Mouse (Mus musculus): Measurements from ENCODE around the gene Cct7.
"Not testable (repeated sequence)": the region's sequence is repeated elsewhere in the genome, so short reads cannot be mapped to it uniquely, and the experiment has no call there.

The Cct7 gene

DNA sequence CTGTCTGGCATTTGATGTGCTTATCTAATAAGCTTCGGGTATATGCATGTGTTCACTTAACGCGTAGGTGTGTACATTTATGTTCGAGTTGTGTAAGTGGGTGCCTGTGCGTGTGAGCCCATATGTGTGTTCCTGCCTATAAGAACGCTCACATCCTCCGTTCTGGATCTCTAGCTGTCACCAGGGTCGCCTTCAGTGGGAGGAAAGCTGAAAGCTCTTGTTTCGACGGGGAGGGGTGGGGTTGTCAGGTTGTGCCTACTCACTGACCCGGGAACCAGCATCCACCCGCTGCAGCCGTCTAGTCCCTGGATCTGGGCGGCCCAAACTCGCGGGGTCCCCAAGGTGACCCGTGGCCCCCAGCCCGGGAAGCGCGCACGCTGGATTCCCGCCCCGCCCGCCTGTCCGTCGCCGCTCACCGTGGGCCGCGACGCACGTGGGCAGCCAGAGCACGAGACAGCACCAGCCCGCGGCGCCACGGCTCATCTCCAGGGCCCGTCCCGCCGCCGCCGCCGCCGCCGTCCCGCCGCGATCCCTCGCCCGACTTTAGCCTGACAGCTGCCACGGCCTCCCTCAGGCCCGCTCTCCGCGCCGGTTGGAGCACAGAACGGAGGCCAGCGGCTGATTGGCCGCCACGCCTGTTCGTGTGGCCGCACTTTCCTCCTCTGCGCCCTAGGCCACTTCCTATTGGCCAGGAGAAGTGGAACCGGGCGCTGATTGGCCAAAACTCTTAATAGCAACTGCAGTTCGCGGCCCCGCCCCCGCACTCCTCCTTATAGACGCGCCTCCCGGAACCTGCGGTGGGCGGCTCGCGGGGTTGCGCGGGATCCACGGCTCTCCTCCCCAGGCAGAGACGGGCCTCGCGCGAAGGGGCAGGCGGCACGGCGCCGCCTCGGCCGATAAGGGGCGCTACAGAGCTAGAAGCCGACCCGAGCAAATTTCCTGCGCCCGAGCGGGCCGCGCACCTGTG is at the start of gene Cct7:
Gene Cct7 (plus strand): TSS at position 818 of the 967 bp plus-strand sequence.
- DNase-seq = peak; percentile 97

GRCm38 (mm10) chr6:85402613-85403012 is 48.7 kb upstream of the Cct7 start:
- DNase-seq = no peak

DNA sequence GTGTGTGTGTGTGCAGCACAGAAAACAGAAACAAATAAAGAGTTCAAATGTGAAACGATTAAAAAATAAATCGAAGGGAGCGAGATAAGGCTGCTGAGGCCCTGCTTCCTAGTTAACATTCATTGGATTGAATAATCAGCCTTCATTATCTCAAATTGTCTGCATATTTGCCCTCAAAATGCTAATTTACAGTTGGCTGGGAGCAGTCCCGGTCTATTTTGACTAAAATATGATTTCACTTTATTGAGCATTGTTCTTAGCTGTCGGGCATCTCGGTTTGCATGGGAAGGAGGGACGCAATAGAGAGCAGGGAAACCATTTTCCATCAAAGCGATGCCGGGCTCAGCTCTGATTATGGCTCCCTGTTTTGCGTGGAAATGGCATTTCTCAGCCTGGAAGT is 48.3 kb upstream of the Cct7 start:
- no peak for DNase-seq

DNA sequence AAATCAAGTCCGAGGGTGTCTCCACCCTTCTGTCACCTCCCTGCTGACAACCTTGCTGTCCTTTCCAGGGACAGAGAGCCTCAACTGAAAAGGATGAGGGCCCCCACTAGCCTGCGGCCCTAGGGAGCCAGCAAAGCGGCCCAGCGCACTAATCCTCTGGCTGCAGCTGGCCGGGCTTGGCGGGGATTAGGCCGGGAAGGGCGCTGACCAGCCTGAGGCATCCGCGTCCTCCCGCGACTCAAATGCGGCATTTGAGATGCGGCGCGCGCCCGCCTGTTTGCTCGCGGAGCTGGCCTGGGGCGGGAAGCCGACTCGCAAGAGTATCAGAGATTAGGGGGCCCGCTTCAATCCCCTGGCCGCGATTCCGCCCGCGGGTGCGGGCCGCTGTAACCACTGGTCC is 42.3 kb upstream of the Cct7 start:
- no peak for DNase-seq

DNA sequence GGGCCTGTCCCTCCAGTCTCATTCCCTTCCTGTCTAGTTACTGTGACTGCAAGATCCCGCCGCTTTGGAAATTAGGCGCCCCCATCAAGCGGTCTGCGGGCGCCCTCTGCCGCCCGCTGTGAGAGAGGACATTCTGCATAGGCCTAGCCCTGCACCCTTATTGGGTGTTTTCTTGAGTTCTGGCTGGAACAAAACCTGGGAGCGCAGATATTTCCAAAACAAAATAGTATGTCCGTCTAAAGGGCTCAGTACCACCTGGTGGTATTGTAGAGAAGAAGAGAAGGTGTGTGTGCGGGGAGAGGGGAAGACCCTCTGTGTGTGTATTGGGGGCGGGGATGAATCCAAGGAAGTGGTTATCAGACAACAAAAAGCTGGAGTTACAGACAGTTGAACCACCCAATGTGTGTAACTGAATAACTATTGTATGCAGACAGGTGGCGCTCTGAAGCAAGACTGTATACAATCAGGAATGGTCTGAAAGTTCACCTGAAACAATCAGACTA is 40.5 kb upstream of the Cct7 start:
- DNase-seq = no peak

DNA sequence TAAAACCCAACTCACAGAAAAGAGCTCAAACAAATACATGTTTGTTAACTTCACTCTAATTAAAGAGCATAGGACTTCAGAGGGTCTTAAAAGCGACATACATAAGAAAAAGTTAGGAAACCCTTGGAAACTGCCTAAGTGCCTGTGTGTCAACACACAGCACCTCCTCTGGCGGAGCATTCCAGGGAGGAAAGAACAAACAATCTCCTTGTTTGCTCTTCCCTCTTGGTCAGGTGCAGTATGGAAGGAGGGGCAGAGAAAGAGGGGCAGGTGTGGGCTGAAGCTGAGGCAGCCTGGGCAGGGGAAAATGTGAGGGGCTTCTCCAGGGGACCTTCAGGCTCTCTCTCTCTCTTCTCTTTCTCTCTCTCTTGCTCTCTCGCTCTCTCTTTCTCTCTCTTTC is 35.5 kb upstream of the Cct7 start:
- no peak for DNase-seq

- no peak for DNase-seq
Measured at GRCm38 (mm10) chr6:85419150-85419549, 32.2 kb upstream of the Cct7 start.

DNA sequence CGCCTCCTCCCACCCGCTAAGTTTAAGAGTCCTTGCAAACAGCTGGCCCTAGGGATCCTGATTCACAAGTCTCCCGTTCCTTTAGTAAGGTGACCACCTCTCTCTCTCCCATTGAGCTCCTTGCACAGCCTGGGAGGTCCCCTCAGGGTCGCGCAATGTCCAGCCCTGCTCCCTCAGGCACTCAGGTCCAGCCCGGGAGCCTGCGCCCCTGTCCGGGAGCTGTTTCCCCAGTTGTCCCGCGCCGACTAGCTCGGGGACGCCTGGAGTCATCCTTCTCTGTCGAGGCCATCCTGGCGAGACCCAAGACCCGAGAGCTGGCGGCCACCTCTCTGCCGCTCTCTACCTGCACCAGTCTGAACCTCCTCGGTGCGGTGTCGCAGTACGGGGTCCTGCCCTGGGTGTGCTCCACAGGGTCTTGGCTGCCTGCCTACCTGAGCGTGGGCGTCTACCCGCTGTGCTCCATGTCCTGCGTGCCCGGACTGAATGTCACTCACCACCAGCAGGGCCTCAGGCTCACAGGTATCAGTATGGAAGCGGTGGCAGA is 27.4 kb upstream of the Cct7 start, which contains the start of gene Noto:
Gene Noto (plus strand): TSS at position 51 of the 544 bp plus-strand sequence.
- no peak for DNase-seq

GRCm38 (mm10) chr6:85431274-85431841 is 20.0 kb upstream of the Cct7 start:
- DNase-seq = no peak

GRCm38 (mm10) chr6:85431842-85432431 is 19.4 kb upstream of the Cct7 start, which contains the start of gene Smyd5:
Gene Smyd5, plus strand, starts transcription at chr6:85431989.
- DNase-seq = peak; percentile 78

DNA sequence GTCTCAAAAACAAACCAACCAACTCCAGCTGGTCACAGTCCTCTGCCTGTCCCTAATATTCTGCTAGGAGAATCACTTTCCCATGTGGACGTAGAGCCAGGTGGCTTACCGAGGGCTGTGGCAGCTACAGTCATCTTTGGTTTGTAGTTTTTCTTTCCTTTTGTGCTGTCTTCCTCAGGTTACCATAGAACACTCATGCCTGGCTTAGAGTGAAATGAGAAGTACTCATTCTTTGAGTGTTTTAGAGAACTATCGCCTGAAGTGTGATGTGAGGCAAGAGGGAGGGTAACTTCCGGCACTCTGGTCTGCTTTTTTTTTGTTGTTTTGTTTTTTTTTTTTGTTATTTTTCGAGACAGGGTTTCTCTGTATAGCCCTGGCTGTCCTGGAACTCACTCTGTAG is 17.4 kb upstream of the Cct7 start:
- no peak for DNase-seq

DNA sequence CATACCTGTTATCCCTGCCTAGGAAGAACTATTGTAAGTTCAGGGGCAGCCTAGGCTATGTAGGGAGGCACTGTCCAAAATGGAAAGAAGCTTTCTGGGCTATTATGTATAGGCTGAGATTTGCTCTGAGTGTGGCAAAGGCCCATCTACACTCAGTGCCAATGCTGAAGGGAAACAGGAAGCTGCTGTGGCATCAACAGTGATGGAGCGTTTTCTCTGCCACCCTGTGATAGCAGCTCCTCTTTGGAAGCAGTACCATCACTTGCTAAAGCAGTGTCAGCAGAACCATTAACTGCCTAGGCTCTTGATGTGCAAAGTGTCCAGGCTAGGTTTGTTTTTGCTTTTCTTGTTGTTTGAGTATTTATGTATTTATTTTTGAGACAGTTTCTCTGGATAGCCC is 15.1 kb upstream of the Cct7 start:
- DNase-seq = no peak

DNA sequence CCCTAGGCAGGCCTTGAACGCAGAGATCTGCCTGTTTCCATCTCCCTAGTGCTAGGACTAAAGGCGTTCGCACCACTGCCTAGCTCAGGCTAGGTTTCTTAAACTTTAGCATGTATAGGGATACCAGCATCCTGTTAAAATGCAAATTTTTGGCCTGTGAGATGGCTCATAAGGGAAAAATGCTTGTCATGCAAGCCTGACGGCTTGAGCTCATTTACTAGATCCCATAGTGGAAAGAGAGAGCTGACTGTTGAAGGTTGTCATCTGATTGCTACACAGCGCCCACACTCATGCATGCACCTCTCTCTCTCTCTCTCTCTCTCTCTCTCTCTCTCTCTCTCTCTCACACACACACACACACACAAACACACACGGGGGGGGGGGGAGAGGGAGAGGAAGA is 14.7 kb upstream of the Cct7 start:
- DNase-seq = no peak

- DNase-seq = no peak
Measured at GRCm38 (mm10) chr6:85441142-85441541, 10.2 kb upstream of the Cct7 start.

DNA sequence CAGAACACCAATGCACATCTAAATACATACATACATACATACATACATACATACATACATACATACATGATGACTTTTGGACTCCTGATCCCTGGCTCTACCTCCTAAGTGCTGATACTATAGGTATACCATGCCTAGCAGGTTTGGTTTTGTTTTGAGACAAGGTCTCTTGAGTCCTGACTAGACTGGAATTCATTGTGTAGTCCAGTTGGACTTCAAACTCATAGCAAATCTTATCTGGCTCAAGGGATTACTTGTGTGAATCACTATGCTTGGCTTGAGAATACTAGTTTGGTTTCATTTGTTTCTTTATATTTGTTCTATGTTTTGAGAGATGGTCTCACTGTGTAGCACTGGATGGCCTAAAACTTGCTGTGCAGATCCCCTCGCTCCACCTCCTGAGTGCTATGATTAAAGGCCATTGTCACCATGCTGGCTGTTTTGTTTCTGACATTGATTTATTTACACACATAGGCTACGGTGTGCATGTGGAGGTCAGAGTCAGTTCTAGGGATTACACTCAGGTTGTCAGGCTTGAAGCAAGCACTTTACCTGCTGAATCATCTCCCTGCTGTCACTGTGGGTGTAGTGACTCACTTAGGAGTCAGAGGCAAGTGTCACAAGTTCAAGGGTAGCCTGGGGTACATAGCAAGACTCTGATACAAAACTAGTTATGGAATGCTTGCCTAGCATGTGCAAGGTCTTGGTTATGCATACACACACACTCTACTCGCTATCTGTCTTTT is 7.7 kb upstream of the Cct7 start:
- DNase-seq = no peak

- DNase-seq = no peak
Measured at GRCm38 (mm10) chr6:85444266-85444965, 6.9 kb upstream of the Cct7 start.

DNA sequence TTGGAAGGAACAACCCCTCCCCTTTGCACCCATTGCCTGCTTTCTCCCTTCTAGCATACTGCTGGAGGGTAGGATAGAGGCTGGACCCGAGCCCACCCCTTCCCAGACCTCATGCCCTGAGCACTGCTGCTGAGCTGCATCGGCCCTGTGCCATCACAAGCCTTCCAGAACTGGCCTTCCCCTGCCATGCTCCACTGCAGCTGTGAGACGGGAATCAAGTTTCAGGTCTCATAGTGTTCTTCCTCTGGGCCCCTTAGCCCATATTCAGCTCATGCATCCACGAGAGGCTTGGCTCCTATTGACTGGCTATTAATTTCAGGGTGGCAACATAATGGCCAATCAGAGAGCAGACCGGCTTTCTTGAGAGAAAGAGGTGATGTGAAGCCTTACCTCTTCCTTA is 6.0 kb upstream of the Cct7 start:
- no peak for DNase-seq

DNA sequence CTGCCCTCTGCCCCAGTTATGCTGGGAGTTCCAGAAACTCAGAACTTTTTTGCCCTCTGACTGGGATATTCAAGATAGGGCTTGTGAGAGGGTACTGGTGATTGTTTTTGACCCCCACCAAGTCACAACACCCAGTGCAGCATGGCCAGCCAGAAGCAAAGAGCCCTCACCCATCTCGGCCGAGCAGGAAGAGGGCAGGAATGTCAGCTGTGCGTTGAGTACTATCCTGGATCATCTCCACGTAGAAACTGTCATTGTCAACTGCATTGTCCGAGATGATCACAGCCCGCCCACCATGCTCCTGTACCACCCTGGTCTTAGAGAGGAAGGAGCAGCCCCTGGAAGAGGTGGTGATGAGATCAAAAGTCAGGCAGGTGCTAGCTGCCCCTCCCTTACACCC is 4.0 kb upstream of the Cct7 start:
- no peak for DNase-seq

DNA sequence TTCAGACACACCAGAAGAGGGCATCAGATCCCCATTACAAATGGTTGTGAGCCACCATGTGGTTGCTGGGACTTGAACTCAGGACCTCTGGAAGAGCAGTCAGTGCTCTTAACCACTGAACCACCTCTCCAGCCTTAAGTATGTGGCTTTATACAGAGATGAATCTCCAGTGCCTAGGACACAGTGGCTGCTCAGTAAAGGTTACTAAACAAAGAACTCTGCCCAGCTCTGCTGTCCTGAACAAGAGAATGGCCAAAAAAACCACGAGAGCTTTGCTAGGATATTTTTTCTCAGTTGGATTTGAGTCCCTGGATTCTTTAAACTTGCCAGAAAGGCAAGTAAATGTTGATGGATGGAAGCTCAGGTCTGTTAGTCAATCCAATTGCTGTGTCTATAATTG is 1.2 kb upstream of the Cct7 start:
- not testable (repeated sequence) for DNase-seq

DNA sequence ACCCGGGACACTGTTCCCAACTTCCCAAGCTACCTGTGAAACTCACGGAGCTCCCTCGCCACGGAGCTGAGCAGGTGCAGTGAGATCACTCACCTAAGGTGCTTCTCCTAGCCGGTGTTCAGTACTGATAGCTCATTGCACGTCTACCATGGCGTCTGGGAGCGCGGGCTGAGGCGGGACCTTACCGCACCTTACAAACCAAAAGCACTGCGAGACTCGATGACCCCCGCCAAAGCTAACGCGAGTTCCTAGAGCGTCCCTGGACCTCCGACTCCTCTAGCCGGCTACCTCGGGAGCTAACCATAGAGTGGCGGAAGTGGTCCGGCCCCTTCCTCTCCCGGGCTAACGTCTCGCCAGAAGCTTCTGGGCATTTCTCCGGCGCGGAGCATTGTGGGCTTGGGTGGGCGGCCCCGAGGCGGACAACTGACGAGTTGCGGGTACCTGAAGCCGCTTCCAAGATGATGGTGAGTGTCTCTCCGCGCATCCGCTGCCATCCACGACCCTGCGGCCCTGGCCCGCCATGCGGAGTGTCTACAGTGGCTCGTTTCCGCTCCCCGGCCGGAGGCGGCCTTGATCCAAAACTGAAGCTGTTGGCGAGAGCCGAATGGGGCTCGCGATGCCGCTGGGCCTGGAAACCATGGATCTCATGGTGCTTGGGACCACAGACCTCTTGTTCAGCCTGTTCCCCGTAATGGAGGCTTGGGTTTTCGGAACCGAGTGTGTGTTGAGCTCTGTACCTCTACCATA is 523 bp downstream of the Cct7 start, which contains the start of gene Pradc1:
Gene Pradc1 (minus strand): TSS at position 307 of the 747 bp plus-strand sequence.
- peak; percentile 98 for DNase-seq

DNA sequence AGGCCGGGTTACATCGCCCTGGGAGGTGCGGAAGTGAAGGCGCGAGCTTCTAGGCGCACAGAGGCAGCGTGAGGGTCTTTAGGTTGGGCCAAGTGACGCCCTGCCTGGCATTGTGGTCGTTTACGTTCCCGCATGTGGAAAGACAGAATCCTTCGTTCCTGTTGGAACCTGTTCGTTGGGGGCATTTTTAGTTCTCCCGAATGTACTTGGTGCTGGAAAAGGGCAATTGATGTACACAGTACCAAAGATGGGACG is 1.0 kb downstream of the Cct7 start:
- DNase-seq = no peak

Data from cerebellum, adult 11-12 months (tissue).